Comparison of ENCODE assay signal across 21 mouse cellular contexts in genomic region chr17:78304059-78304458, GRCm38 (mm10).
DNase-seq lines count a peak whose midpoint lies in the region; TF ChIP-seq lines count a peak whose summit lies in the region.
"Had no signal": no experiment of that assay in that cellular context is flagged by ENCODE, and none has a peak within 500 bp of the region (broad histone marks: within the 10 kb centered on the region; RNA-seq: fewer than 3 reads in every experiment).

No protein-coding gene starts in this region.

- peaks cover 13 to 36% of the 10 kb centered on the region in 2 experiments for H3K4me1 ChIP-seq in CH12.LX (ENCODE audit: control insufficient read depth in 1 of 2, insufficient read depth in 2 of 2)
- H3K4me1 ChIP-seq: forebrain, embryonic 15.5 days had no signal

- H3K9ac ChIP-seq in CH12.LX (ENCODE audit: insufficient read depth, low read depth) = no peak overlapping the region
- H3K9ac ChIP-seq: embryonic facial prominence, embryonic 15.5 days; forebrain, embryonic 15.5 days; heart, embryonic 15.5 days; hindbrain, embryonic 13.5 days had no signal

- no peak for TF ChIP-seq POLR2A in CH12.LX (IDR thresholded peaks at IDR 0.05; ENCODE audit: low read depth, low read length)

- no peak overlapping the region for H3K4me2 ChIP-seq in CH12.LX (ENCODE audit: insufficient read depth, low read depth, poor library complexity, severe bottlenecking)
- H3K4me2 ChIP-seq: embryonic facial prominence, embryonic 15.5 days; forebrain, embryonic 15.5 days; heart, embryonic 11.5 days; heart, embryonic 15.5 days; hindbrain, embryonic 13.5 days had no signal

- TF ChIP-seq RAD21 in CH12.LX (IDR thresholded peaks at IDR 0.05; ENCODE audit: low read depth, low read length) = no peak

- H3K27me3 ChIP-seq in CH12.LX (replicated peaks) = no peaks in the 10 kb centered on the region
- H3K27me3 ChIP-seq: embryonic facial prominence, embryonic 15.5 days; forebrain, embryonic 15.5 days; heart, embryonic 15.5 days; hindbrain, embryonic 13.5 days; Patski had no signal

- no peak for TF ChIP-seq CTCF in CH12.LX (conservative IDR thresholded peaks at IDR 0.05 in 1 of 2, IDR thresholded peaks at IDR 0.05 in 1 of 2; ENCODE audit: low read depth in 2 of 2, low read length in 2 of 2)

- peak overlapping the region; percentile 26; the same call in 1 of the 2 replicates for H3K27ac ChIP-seq in CH12.LX (ENCODE audit: insufficient read depth, low read depth)
- H3K27ac ChIP-seq: embryonic facial prominence, embryonic 15.5 days; forebrain, embryonic 15.5 days; heart, adult 2 months; heart, embryonic 15.5 days; hindbrain, embryonic 13.5 days; hindbrain, postnatal 0 days had no signal

- peak; percentile 31 for DNase-seq in right cerebral cortex, adult 18-20 months
- no peak for DNase-seq in right cerebral cortex, postnatal 10 days (ENCODE audit: low spot score in 2 of 2)
- no peak for DNase-seq in CH12.LX (ENCODE audit: extremely low read depth)
- DNase-seq in induced T-regulatory cell, adult 2 months (ENCODE audit: low read depth) = peak; percentile 13
- no peak for DNase-seq in spleen, adult 12 weeks (ENCODE audit: low spot score)
- no peak for DNase-seq in cerebellum, postnatal 25 days
- DNase-seq: adrenal gland, postnatal 25 days; cerebellum, adult 2 months; cerebellum, postnatal 10 days; embryo, embryonic 11 days; gastrocnemius, postnatal 14 days; heart, postnatal 14 days had no signal

- dilution Hi-C loops in CH12.LX (cut with MboI; ENCODE audit: extremely low pct_ligation_motif_present, extremely low pct_unique_long_range_greater_than_20kb, low sequenced_read_pairs) = no loop called here

- H3K36me3 ChIP-seq in CH12.LX (replicated peaks in 1 of 2; ENCODE audit: control insufficient read depth in 1 of 2, insufficient read depth in 1 of 2, low read length in 1 of 2) = peaks cover 51 to 91% of the 10 kb centered on the region in 2 experiments
- H3K36me3 ChIP-seq: embryonic facial prominence, embryonic 15.5 days; forebrain, embryonic 15.5 days; heart, embryonic 15.5 days had no signal

- H3K4me3 ChIP-seq in CH12.LX (replicated peaks in 1 of 3; ENCODE audit: low read depth in 2 of 3, low read length in 2 of 3, poor library complexity in 1 of 3) = no peak overlapping the region
- H3K4me3 ChIP-seq: embryonic facial prominence, embryonic 15.5 days; erythroblast, embryonic 14.5 days; forebrain, embryonic 15.5 days; heart, adult 2 months; heart, embryonic 15.5 days; hindbrain, embryonic 13.5 days had no signal

- in situ Hi-C loops in CH12.LX (cut with MboI; ENCODE audit: low pct_ligation_motif_present, low pct_unique_long_range_greater_than_20kb, low sequenced_read_pairs) = no loop called here

- H3K9me3 ChIP-seq in CH12.LX (replicated peaks; ENCODE audit: low read length) = no peaks in the 10 kb centered on the region
- H3K9me3 ChIP-seq: embryonic facial prominence, embryonic 15.5 days; forebrain, embryonic 15.5 days; heart, embryonic 15.5 days; hindbrain, embryonic 13.5 days had no signal

- H3K79me2 ChIP-seq in CH12.LX (replicated peaks; ENCODE audit: control insufficient read depth, extremely low read depth, insufficient read depth, poor library complexity, severe bottlenecking) = no peaks in the 10 kb centered on the region

- TF ChIP-seq EP300 in CH12.LX (IDR thresholded peaks at IDR 0.05; ENCODE audit: low read length) = no peak

TF ChIP-seq in CH12.LX, 34 proteins besides CTCF, POLR2A, EP300 and RAD21:
- peak; percentile 61 for TF ChIP-seq MEF2A (IDR thresholded peaks at IDR 0.05; ENCODE audit: borderline replicate concordance, low read depth, low read length)
- no peak for TF ChIP-seq MYC (IDR thresholded peaks at IDR 0.05; ENCODE audit: low read depth, low read length)
TF ChIP-seq in CH12.LX: peak in this region for 1.

Comparison
In these comparisons a context has a peak if more than half of its experiments do, and no peak if none do; other contexts are left out.
1. DNase-seq: peak in right cerebral cortex, adult 18-20 months (single experiment) and induced T-regulatory cell, adult 2 months (single experiment); none in right cerebral cortex, postnatal 10 days (0 of 2), CH12.LX (single experiment), spleen, adult 12 weeks (single experiment) and cerebellum, postnatal 25 days (0 of 2).